Mouse (Mus musculus): Measurements from ENCODE around the gene Rbm20. TPM values are rescaled to one million over a fixed set of nuclear protein-coding genes. Genes with fewer than 3 reads are reported as not detected.

Rbm20 gene
- total RNA-seq, 2 experiments from 2014 or later, result 0.22 to 0.38 TPM

DNA sequence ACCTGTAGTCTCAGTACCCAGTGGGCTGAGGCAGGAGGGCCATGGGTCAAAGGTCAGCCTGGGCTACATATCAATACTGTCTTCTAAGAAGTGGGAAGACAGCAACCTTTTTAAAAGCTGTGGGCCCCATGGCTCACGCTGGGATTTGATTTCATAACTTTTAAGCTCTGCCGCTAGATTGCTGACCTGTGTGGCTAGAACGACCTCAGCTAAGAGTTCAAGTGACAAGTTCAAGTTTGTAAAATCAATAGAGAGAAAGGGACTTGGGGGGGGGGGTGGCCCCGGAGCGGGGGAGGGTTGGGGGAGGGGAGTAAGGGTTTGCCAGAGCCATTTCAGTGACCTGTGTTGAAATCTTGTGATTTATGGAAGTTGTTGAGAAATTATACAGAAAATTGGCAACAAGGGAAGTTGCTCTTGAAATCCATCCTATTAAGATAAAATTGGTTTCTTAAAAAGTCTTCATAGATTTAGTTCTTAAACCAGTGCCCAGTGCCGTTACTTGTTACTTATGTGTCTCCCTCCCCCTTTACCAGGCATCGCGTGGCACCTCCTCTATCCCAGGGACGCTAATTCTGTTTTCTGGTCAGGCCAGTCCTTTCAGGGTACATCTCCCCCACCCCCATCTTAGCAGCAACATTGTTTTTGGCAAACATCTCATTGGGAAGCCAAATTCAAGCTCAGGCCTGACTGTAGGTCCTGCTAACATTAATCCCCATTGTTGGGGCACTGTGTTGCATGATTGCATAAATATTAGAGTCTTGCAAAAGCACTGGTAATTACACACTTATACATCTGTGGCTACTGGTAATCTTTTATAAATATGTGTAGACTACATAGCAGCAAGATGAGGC is 103.9 kb downstream of the Rbm20 start:
- no peak for ATAC-seq (replicated peaks; ENCODE audit: low FRiP score, low TSS enrichment, poor library complexity, severe bottlenecking)

DNA sequence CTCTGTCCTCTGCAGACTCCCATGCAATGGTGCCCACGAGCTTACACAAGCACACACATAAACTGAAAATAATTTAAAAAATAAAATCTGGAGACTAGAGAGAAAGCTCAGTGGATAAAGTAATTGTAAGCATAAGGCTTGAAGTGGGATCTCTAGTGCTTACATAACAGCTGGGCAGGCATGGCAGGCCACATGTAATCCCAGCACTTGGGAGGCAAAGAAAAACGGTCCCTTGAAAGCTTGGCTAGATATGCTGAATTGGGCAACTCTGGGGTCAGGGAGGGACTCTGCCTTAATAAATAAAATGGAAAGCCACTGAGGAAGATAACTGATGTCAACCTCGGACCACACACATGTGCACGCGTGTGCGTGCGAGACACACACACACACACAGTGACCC is 104.7 kb downstream of the Rbm20 start:
- ATAC-seq (replicated peaks; ENCODE audit: low FRiP score, low TSS enrichment, poor library complexity, severe bottlenecking), result no peak

DNA sequence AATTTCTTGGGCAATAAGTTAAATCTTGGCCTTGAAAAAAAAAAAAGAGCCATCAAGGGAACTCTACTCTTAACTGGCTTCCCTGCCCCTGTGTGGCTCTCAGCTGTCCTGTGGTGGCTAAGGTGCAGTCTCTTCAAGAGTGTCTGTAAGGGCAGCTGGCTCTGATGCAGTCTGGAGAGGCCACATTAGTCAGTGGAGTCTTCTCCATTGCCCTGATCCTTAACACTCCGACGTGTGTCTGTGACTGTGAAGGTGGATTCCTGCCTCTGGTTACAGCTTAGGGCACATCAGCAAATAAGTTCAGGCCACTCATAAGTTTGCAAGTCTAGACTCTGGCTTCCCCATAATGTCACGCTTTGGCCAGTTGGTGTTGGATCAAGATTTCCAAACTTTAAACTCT is 108.2 kb downstream of the Rbm20 start:
- ATAC-seq (replicated peaks; ENCODE audit: low FRiP score, low TSS enrichment, poor library complexity, severe bottlenecking), result no peak

DNA sequence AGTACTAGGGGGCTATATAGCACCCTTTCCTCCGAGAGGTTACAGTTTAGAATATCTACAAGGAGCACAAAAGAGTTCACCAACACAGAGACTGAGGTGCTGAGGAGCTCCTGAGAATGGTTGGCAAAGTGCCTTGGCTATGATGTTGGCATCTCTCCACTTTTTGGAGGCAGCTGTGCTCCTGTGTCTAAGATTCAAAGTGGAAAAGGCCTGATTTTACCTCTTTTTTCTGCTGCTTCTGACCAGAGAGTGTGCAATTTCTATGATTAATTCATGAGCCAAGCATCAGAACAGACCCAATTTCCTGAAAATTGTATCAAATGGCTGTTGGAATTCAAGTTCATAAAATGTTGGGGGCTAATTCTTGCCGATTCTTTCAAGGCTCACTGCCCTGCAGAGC is 109.1 kb downstream of the Rbm20 start:
- ATAC-seq (replicated peaks; ENCODE audit: low FRiP score, low TSS enrichment, poor library complexity, severe bottlenecking), result no peak

DNA sequence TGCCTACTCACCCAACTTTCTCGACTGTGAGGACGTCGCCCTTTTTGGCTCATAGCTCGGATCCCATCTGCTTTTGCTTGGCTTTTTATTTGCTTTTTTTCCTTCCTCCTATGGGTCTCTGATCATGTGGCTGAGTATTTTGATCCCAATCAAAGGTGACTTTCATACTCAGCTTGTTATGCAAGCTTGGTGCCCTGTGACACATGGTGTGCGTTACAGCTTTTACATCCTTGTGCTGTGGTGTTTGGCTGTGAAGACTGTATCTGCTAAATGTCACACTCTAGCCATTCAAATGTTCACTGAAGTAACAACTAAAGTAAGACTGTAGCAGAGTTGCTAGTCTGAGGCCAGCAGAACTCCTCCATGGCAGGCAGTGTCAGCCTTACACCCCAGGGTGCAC is 109.7 kb downstream of the Rbm20 start:
- no peak for ATAC-seq (replicated peaks; ENCODE audit: low FRiP score, low TSS enrichment, poor library complexity, severe bottlenecking)

DNA sequence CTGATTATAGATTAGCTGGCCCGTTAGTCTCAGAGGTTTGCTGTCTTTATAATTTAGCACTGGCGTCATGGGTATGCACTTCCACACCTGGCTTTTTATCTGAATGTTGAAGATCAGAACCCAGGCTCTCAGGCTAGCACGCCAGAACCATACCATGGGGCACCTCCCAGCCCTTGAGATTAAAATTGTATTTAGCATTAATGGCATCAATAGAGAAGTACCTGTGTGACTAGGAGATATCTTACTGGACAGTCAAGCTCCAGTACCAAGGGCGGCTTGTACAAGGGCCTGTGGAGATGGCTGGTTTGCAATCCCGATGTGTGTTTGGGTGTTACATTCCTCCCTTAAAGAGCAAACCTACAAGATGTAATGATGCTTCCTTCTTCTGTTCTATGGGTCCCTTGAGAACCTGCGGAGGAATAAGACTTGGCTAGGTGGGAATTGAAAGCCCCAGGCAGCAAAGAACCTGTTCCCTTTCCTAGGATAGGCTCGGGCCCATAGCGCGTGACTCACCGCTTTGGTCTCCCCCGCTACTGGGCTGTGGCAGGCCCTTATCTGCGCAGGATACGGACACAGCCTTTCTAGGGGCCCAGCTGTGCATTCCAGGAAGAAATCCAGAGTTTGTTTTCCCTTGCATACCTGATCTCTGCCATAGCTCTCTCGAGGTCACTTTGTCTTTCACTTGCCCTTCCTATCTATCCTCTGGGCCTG is 111.7 kb downstream of the Rbm20 start:
- peak; percentile 40; the same call in 1 of the 2 replicates for ATAC-seq (replicated peaks; ENCODE audit: low FRiP score, low TSS enrichment, poor library complexity, severe bottlenecking)

DNA sequence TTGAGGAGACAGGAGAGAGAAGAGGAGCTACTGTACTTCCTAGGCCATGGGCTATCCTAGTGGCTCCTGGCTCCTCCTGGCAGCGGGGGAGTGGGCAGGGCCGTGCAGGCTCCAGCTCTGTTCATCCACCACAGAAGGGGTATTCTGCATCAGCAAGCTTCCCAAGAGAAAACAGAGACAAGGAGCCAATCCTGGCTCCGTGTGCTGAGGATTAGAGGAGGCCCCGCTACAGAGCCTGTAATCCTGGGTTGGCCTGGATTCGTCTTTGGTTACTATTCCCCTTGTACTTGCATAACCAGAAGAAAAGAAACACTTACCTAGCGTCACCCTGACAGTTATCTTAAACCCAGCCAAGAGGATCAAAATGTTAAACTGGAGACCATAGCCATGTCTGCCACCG is 112.5 kb downstream of the Rbm20 start:
- ATAC-seq (replicated peaks; ENCODE audit: low FRiP score, low TSS enrichment, poor library complexity, severe bottlenecking), result no peak

DNA sequence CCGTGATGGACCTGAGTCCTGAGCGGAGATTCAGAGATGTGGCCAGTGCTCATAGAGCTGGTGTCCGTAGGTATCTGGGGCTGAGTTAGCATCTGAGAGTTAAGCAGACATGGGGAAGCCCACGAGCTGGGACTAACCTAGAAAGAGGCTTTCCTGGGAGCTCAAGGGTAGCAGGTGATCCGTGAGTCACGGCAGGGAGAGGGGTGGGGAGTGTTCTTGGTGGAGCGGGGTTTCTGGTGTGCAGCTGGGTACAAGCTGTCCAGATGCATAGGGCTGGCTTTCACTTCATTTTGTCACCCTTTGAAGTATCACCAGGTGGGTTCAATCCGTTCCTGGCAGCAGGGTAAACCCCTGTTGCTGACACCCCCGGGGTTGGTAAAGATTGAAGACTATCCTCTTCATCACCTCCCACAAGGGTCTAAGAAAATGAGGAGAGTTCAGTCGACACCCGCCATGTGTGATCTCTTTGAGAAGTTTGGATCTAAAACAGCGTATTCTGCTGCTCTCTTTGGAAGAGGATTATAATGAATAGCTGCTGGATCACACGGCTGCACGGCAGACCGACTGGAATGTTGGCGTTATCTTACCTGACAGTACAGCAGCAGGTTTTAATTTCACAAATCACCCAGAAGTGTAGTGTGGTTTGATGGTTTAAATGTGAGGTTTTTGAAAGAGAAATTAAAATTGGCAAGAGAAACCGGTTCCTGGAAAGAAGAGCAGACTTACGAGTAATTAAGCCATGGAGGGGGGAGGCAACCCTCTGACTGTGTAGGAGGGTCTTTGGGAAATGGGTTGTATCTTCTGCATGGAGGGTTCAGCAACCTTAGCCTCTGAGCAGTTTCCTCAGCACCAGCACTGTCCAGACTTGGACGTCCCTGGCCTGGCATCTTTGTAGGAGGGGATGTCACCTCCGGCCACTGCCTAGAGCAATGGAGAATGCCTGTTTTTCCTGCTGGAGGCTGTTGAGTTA is 114.9 kb downstream of the Rbm20 start:
- no peak for ATAC-seq (replicated peaks; ENCODE audit: low FRiP score, low TSS enrichment, poor library complexity, severe bottlenecking)

DNA sequence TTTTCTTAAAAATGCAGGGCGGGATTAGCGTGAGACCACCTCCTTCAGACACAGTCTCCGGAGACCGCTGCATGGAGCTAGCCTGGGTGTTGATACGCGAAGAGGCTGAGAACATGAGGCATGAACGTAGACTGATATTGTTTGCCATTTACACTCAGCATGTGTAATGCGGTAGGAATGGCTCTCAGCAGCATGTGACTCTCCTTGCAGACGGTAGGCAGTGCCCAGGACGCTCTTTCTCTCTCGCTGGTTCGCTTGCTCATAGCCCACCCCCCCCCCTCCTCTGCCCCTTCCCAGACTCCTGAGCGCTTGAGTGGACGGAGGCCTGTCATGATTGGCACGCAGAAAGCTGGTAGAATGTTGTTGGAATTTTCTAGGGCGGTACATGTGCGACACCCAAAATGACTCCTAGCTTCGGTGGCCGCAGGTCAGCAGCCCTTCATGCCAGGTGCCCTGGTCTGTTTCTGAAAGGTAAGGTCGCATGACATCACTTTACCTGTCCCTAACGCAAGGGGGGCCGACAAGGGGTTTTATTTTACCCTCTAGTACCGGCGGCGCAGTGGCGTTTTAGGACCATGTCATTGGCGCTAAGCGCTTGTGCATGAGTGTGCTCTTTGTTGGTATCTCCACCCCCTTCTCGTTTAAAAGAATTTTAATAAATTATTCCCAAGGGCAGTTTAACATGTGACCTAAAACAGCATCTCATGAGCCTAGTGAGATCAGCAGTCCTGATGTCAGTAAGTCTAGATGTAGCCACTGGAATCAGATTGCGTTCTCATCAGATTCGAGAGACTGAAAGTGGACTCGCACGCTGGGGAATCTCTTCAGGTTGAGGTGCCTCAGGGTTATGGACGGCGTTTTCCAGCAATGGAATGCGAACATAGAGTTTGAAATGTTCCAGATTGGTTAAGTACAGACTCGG is 116.1 kb downstream of the Rbm20 start:
- no peak for ATAC-seq (replicated peaks; ENCODE audit: low FRiP score, low TSS enrichment, poor library complexity, severe bottlenecking)

DNA sequence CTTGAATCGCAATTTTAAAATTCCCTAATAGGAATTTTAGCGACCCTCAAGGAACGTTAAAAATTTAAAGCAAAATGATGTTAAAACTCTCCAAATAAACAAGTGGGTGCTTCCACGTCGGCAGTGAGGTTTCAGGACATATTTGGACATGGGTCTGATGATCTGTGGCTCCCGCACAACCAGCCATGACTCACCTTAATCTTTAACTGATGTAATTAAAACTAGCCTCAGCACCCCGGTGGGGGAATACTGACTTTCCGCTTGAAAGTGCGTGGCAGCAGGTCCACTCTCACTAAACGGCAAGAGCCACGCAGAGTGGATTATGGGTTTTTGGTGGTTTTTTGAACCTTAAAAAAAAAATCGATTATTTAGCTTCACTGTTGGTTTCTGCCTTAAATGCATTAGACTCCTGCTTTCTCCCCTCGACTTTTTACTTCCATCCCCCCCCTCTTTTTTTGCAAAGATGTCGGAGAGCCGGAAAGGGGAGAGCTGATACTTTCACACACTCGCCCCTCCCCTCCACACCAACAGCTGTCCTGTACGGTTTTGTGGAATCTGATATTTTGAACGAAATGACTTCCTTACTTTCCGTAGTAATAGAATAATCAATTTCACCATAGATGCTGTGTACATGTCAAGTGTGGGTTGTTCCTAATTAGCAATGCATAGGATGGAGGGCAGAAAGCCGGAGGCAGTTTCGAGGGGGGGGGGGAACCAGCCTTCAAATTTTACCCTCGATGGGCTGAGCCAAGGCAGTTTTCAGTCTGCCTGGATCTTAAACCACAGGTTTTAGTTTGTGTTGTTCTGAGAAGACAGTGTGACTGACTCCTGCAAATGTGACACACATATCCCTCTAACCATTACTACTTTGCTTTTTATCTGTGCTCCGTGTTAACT is 117.1 kb downstream of the Rbm20 start:
- no peak for ATAC-seq (replicated peaks; ENCODE audit: low FRiP score, low TSS enrichment, poor library complexity, severe bottlenecking)

DNA sequence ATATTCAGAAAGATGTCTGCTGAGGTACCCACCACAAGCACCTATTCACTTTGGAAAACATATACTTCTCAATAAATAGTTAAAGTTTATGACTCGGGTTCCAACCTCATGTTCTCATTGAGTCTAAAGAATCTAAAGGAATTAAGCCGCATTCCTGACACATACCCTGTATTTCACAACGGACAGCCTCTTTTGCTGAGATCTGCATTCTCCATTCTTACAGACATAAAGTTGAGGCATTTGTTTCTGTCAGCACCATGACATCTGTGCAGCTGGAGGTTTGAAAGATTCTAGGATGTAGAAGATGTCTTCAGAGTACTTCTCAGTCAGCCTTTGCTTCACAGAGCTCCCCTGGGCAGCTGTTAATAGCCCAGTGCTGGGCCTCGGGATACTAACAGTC is 117.9 kb downstream of the Rbm20 start:
- no peak for ATAC-seq (replicated peaks; ENCODE audit: low FRiP score, low TSS enrichment, poor library complexity, severe bottlenecking)

DNA sequence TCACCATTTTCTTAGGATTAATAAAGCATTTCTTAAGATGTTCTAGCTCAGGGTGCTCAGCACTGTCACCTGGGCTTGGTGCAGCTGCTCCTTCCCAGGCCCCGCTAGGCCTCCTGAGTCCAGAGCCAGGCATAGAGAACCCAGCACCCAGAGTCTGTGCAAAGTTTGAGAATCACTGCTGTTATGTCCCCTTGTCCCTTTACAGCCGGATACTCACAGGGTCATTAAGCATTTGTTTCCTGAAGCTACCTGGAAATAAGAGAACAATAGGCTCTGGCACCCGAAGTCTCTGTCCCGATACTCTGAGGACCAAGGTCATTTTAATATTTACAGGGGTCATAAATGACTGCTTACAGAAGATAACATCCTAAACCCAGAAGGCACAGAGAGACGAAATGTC is 118.9 kb downstream of the Rbm20 start:
- ATAC-seq (replicated peaks; ENCODE audit: low FRiP score, low TSS enrichment, poor library complexity, severe bottlenecking), result no peak

DNA sequence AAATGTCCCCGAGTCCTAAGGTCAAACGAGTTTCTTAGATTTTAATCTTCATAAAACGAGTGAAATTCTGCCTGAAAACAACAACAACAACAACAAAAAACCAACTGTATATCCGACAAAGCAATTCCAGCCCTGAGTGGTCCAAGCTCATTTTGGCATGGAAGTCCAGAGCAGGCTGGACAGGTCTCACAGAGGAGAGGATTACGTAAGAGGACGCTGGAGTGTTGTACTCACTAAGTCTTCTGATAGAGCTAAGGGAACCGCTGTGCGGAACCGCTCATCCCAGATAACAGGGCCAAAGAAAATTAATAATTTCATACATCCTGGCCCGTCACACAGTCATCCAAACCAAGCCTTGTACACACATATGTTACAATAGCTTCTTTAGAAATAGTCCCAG is 120.7 kb downstream of the Rbm20 start:
- no peak for ATAC-seq (replicated peaks; ENCODE audit: low FRiP score, low TSS enrichment, poor library complexity, severe bottlenecking)

DNA sequence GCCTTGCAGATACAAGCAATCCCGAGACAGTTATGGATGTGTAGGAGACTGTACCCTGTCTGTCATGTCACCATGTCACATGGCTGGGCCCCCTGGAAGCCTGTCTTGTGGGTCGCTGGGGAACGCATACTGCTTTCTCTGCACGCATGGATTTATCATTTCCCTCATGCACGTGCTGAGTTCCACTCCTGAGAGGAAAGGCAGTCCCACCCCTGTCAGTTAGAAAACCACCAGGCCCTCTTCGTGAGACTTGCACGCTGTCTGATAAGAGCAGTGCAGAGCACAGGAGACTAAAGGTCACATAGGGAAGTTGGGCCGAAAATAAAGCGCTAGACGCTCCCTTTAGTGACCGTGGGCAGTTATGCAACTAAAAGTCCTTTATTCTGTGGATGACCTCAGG is 122.8 kb downstream of the Rbm20 start:
- ATAC-seq (replicated peaks; ENCODE audit: low FRiP score, low TSS enrichment, poor library complexity, severe bottlenecking), result peak; percentile 63

DNA sequence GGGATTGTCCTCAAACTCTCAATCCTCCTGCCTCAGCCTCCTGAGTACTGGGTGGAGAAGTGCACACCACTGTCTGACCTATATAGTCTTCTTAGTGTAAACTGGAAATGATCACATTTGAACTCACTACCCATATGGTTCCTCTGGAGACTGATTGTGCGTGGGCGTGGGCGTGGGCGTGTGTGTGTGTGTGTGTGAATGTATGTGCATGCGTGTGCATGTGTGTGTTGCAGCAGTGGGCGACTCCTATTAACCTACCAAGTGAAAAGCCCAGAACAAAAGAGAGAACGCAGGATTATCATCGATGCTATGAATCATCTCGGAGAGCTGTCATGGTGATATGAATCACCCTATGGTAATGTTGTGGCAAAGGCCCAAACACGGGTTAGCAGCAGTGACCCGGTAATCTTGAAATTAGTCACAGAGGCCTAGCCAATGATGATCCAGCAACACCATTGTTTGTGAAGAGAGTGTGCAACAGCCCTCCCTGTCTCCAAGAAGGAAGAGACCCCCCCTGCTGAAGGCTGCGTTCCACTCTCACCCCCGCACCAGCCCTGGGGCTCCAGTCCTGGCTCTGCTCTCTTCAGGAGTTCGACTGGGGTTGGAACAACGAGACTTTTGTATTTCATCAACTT is 123.4 kb downstream of the Rbm20 start:
- peak; percentile 26; the same call in 1 of the 2 replicates for ATAC-seq (replicated peaks; ENCODE audit: low FRiP score, low TSS enrichment, poor library complexity, severe bottlenecking)

DNA sequence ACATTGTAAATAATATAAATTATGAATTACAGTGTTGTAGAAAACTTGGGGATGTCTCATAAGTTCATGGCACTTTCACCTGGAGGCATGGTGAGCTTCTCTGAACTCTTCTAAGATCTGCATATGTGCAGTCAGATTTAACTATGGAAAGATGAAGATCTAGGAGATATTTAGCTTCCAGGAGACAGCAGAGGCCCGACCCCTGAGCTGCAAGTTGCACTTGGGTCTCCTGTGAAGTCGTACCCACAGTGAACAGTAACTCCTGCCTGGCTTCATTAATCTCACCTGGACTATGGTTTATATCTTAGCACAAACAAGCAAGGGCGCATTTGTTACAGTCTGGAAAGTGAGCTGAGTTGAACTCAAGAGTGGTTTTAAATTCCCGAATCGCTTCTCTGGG is 124.3 kb downstream of the Rbm20 start:
- no peak for ATAC-seq (replicated peaks; ENCODE audit: low FRiP score, low TSS enrichment, poor library complexity, severe bottlenecking)

All from megakaryocyte-erythroid progenitor cell, adult 5-6 weeks (primary cell).